Mouse (Mus musculus) heart, postnatal 0 days (tissue): ENCODE data around the gene Anp32e. TPM values are rescaled to one million over a fixed set of nuclear protein-coding genes. Genes with fewer than 3 reads are reported as not detected.
"Not testable (repeated sequence)": the region's sequence is repeated elsewhere in the genome, so short reads cannot be mapped to it uniquely, and the experiment has no call there.

Source experiments
- ATAC-seq: fragments of 200-750 bp; cut with Nextera tagmentation; 2 replicates; pipeline ENCODE4 v1.8.0; 2017; ENCODE audit warnings: low read depth, moderate number of reproducible peaks, moderate library complexity; ENCODE audit not compliant: insufficient read depth
- DNase-seq: peaks from one replicate; pipeline ENCODE4 v3.0.0-alpha.2; 2016; ENCODE audit warnings: low spot score
- H3K27ac ChIP-seq: fragments of 300-500 bp; sonication (generic); 2 replicates; pipeline ENCODE4 v1.5.1; 2014; ENCODE audit warnings: low read depth, mild to moderate bottlenecking
- H3K27me3 ChIP-seq: fragments of 300-500 bp; sonication (generic); 2 replicates; pipeline ENCODE4 v1.6.1; 2014; ENCODE audit warnings: low read length, mixed read lengths; ENCODE audit not compliant: control insufficient read depth, insufficient read depth
- H3K36me3 ChIP-seq: fragments of 300-500 bp; sonication (generic); replicated peaks from 2 replicates; pipeline ENCODE4 v1.6.1; 2014; ENCODE audit warnings: low read length, mixed read lengths; ENCODE audit not compliant: control insufficient read depth, insufficient read depth
- H3K4me1 ChIP-seq: fragments of 300-500 bp; sonication (generic); 2 replicates; pipeline ENCODE4 v1.6.1; 2014; ENCODE audit warnings: antibody characterized with exemption; ENCODE audit not compliant: control insufficient read depth, insufficient read depth
- H3K4me2 ChIP-seq: fragments of 300-500 bp; sonication (generic); 2 replicates; pipeline ENCODE4 v1.6.1; 2014; ENCODE audit warnings: low read depth, mild to moderate bottlenecking, low read length, moderate library complexity
- H3K4me3 ChIP-seq: fragments of 300-500 bp; sonication (generic); 2 replicates; pipeline ENCODE4 v1.5.1; 2014; ENCODE audit warnings: low read depth, low read length
- H3K9ac ChIP-seq: fragments of 300-500 bp; sonication (generic); replicated peaks from 2 replicates; pipeline ENCODE4 v1.6.1; 2014; ENCODE audit warnings: low read depth, low read length, mixed read lengths
- H3K9me3 ChIP-seq: fragments of 300-500 bp; sonication (generic); replicated peaks from 2 replicates; pipeline ENCODE4 v1.6.1; 2016; ENCODE audit warnings: low read length; ENCODE audit not compliant: control insufficient read depth
- CTCF ChIP-seq: IDR thresholded peaks from 2 replicates; pipeline ENCODE4 v1.5.1; 2016; ENCODE audit warnings: antibody characterized with exemption, control low read depth, low read depth
- EP300 ChIP-seq: IDR thresholded peaks from 2 replicates; pipeline ENCODE4 v1.6.1; 2016; ENCODE audit warnings: antibody characterized with exemption, low read depth
- WGBS: fragments of 180-500 bp; shearing (Covaris S2); extraction: QIAGEN DNeasy Blood & Tissue Kit; methylation state at CpG from one replicate; pipeline ENCODE4 v1.1.7; 2014; 5-methylcytosine and 5-hydroxymethylcytosine counted together
- polyA plus RNA-seq: library from polyadenylated mRNA; unstranded; fragments of >200 nt; fragmentation: Nextera tagmentation; extraction: Ambion mirVana; gene quantifications from 2 replicates; pipeline ENCODE4 v1.2.1, GENCODE M21; 2015
- total RNA-seq: library from RNA; depleted of rRNA; stranded (reverse); fragments of >200 nt; gene quantifications from 2 replicates; pipeline ENCODE4 v1.2.3, GENCODE M21; 2014; ENCODE audit warnings: low replicate concordance

Anp32e gene
- total and polyA plus RNA-seq, 2 experiments from 2014 or later = 25.9 to 118 TPM

DNA sequence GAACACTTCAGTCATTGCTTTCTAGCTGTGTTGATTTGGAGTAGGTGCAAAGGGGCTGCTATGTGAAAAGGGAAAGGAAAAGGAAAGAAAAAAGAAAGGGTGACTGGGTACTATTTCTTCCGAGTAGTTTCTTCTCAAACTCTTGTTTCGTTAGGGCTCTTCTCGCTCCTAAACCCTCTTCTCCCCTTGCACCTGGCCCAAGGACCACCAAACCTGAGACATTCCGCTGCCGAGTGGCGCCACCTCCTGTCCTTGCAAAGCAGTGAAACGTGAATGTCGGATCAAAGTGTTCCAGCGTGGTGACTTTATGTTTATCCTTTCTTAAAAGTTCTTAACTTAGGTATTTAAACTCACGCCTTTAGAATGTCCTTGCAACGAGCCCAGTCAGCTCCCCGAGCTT, 22.2 kb upstream of the Anp32e start:
- no peak for ATAC-seq
- peak overlapping the region; percentile 77 for H3K4me2 ChIP-seq
- DNase-seq = peak; percentile 39
- WGBS = 0% methylated on average over 12 of the region's 12 CpGs
- H3K27me3 ChIP-seq = no peaks in the 10 kb centered on the region
- no peaks in the 10 kb centered on the region for H3K36me3 ChIP-seq
- H3K9ac ChIP-seq = 0 out of 2 replicates have a peak overlapping the region, but pooled peaks have one; percentile 11
- no peak for TF ChIP-seq EP300
- TF ChIP-seq CTCF = peak; percentile 92
- no peak overlapping the region for H3K27ac ChIP-seq
- H3K4me3 ChIP-seq = peak overlapping the region; percentile 46
- no peaks in the 10 kb centered on the region for H3K9me3 ChIP-seq
- H3K4me1 ChIP-seq = peaks cover 21% of the 10 kb centered on the region

DNA sequence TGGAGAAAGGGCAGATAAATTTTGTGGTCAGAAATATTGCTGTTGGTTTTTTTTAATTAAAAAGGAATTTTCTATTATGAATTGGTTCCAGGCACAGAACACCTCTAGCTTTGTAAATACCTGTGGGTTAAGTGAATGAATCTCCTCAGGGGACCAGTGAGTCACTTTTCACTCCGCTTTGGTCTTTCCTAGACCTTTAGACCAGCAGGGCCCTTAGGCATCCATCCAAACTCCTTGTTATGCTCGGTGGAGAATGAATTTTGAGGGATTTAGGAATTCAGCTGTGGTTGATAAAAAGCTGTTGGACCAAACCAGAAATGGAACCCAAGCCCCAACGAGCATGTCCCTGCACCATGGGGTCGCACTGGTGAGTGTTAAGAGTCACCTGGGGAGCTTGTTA, 21.4 kb upstream of the Anp32e start:
- TF ChIP-seq CTCF = no peak
- no peak for TF ChIP-seq EP300
- Histone ChIP-seq H3K4me1 (peaks cover 21% of the 10 kb centered on the region), H3K4me2 (no peak overlapping the region), H3K27ac (no peak overlapping the region), H3K27me3 (no peaks in the 10 kb centered on the region), H3K9me3 (no peaks in the 10 kb centered on the region), H3K4me3 (no peak overlapping the region), H3K9ac (no peak overlapping the region), H3K36me3 (no peaks in the 10 kb centered on the region)
- WGBS = 52% methylated on average over 4 of the region's 4 CpGs
- no peak for DNase-seq
- no peak for ATAC-seq

DNA sequence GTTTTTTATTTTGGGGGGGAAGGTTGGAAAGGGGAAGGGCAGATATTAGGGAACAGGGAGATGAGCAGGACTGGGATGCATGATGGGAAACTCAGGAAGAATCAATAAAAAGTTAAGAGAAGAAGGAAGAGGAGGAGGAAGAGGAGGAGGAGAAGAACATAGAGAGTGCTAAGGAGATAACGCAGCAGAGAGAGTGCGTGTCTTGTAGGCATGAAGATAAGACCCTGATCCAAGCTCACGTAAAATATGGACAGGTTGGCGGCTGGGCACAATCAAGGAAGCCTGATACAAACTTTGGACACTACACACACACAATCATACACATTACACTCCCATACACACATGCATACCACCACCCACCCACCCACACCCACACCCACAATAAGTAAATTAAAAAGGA, 14.3 kb upstream of the Anp32e start:
- Histone ChIP-seq H3K9me3 (no peaks in the 10 kb centered on the region), H3K9ac (no peak overlapping the region), H3K4me2 (no peak overlapping the region), H3K4me3 (no peak overlapping the region), H3K4me1 (no peaks in the 10 kb centered on the region), H3K27me3 (no peaks in the 10 kb centered on the region), H3K36me3 (no peaks in the 10 kb centered on the region), H3K27ac (no peak overlapping the region)
- ATAC-seq = no peak
- WGBS = 59% methylated on average over 4 of the region's 4 CpGs
- no peak for DNase-seq
- no peak for TF ChIP-seq EP300
- no peak for TF ChIP-seq CTCF

DNA sequence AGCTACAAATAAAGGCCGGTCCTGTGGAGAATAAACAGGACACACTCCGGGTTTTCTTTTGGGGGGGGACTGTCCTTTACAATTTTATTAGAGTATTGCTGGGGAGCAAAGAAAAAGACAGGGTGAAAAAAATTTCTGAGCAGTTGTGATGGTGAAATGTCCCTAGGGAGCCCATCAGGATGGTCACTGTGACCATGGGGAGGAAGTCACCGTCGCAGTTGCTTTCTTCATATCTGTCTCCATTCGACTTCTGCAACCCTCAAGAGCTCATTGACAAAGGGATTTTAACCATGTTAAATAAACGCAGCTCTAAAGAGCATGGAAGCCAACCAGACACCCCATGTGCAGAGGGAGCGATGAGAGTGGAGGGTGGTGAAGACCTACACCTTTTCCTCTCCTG, 12.3 kb upstream of the Anp32e start:
- Histone ChIP-seq H3K27ac (no peak overlapping the region), H3K27me3 (no peaks in the 10 kb centered on the region), H3K9me3 (no peaks in the 10 kb centered on the region), H3K36me3 (no peaks in the 10 kb centered on the region), H3K4me3 (no peak overlapping the region), H3K4me2 (no peak overlapping the region), H3K9ac (no peak overlapping the region), H3K4me1 (no peaks in the 10 kb centered on the region; the same call in 1 of the 2 replicates)
- DNase-seq (no peak), ATAC-seq (no peak)
- TF ChIP-seq CTCF = no peak
- TF ChIP-seq EP300 = no peak
- 62% methylated on average over 7 of the region's 7 CpGs for WGBS

DNA sequence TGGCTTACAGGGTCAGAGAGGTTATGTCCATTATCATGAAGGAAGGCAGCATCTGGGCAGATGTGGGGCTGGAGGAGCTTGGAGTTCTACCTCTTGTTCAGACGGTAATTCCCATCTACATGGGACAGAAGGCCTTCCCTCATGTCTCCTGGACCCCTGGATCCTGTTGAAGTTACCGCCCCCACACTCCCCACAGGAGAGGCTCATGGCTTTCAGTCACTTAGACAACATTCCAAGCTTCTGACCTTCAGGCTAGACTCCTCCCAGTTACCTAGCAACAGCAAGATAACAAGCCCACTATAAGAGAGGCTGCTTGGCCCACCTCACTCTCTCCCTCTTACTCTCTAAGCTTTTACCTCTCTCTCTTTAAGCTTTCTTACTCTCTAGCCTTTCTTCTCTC, 8.5 kb upstream of the Anp32e start:
- H3K36me3 ChIP-seq, H3K4me2 ChIP-seq, ATAC-seq, H3K27ac ChIP-seq, DNase-seq, H3K4me1 ChIP-seq, H3K27me3 ChIP-seq, H3K4me3 ChIP-seq, H3K9me3 ChIP-seq, H3K9ac ChIP-seq: not testable (repeated sequence)
- WGBS = 41% methylated on average over 2 of the region's 2 CpGs

DNA sequence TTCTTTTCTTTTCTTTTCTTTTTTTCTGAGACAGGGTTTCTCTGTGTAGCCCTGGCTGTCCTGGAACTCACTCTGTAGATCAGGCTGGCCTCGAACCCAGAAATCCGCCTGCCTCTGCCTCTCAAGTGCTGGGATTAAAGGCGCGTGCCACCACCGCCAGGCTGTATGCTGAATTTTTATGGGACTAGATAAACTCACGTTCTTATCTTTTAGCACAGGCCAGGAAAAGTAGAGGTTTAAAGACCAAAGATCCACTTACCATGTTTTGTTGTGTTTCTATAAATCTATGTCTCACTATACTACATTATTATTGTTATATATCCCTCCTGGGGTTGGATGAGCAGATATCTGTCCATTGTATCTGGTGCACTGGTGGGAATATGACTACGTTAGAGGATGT, 5.6 kb upstream of the Anp32e start:
- not testable (repeated sequence) for ATAC-seq, H3K4me2 ChIP-seq, H3K9ac ChIP-seq, H3K36me3 ChIP-seq, H3K9me3 ChIP-seq, DNase-seq, H3K4me1 ChIP-seq, H3K4me3 ChIP-seq, H3K27me3 ChIP-seq
- H3K27ac ChIP-seq = peak overlapping the region; percentile 6; the same call in 1 of the 2 replicates
- WGBS = 79% methylated on average over 7 of the region's 7 CpGs
